Mouse (Mus musculus) midbrain, embryonic 10.5 days (tissue): ENCODE measurements around the gene Olfr32. TPM values are rescaled to one million over a fixed set of nuclear protein-coding genes. Genes with fewer than 3 reads are reported as not detected.
"Not testable (repeated sequence)": the region's sequence is repeated elsewhere in the genome, so short reads cannot be mapped to it uniquely, and the experiment has no call there.

Source experiments
- DNase-seq: peaks from one replicate; pipeline ENCODE4 v3.0.0-alpha.2; 2017; ENCODE audit warnings: low spot score
- H3K27ac ChIP-seq: fragments of 300-500 bp; sonication (generic); replicated peaks from 2 replicates; pipeline ENCODE4 v1.5.1; 2016; ENCODE audit warnings: mild to moderate bottlenecking
- H3K27me3 ChIP-seq: fragments of 300-500 bp; sonication (generic); 2 replicates; pipeline ENCODE4 v1.6.1; 2016; ENCODE audit warnings: low read depth, mild to moderate bottlenecking; ENCODE audit not compliant: poor library complexity, severe bottlenecking
- H3K36me3 ChIP-seq: fragments of 300-500 bp; sonication (generic); 2 replicates; pipeline ENCODE4 v1.6.1; 2016; ENCODE audit warnings: mild to moderate bottlenecking, moderate library complexity
- H3K4me1 ChIP-seq: fragments of 300-500 bp; sonication (generic); 2 replicates; pipeline ENCODE4 v1.6.1; 2016
- H3K4me3 ChIP-seq: fragments of 300-500 bp; sonication (generic); 2 replicates; pipeline ENCODE4 v1.5.1; 2016; ENCODE audit warnings: mild to moderate bottlenecking, moderate library complexity
- H3K9me3 ChIP-seq: fragments of 300-500 bp; sonication (generic); replicated peaks from 2 replicates; pipeline ENCODE4 v1.6.1; 2016; ENCODE audit warnings: mild to moderate bottlenecking
- WGBS: fragments of 180-500 bp; shearing (Covaris S2); methylation state at CpG from one replicate; pipeline ENCODE4 v1.1.7; 2016; 5-methylcytosine and 5-hydroxymethylcytosine counted together
- polyA plus RNA-seq: library from polyadenylated mRNA; unstranded; fragments of >200 nt; fragmentation: Nextera tagmentation; extraction: Ambion mirVana; gene quantifications from 2 replicates; pipeline ENCODE4 v1.2.1, GENCODE M21; 2016

The Olfr32 gene
- not detected in 2 replicates for polyA plus RNA-seq

DNA sequence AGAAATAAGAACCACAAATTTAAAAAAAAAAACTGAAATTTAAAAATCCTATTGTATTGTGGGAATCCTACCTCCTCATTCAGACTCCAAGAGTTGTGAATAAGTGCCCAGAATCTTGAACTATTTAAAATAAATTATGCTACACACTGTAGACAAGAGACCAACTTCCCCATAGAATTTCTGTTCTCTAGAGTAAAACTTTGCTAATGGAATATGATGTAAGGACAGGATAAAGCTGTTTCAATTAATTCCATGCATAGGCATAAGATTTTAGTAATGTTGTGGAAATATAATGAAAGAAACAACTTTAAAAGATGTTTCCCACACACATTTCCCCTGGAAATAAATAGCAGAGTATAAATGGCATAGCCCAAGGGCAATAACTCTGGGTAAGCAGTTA is at the start of gene Olfr32:
TSS of gene Olfr32 (minus strand) at position 101 of the 400 bp plus-strand sequence.
- H3K27me3 ChIP-seq, result no peaks in the 10 kb centered on the region
- DNase-seq, result no peak
- no peak within 1 kb of the TSS for H3K27ac ChIP-seq
- no peaks in the 10 kb centered on the region for H3K9me3 ChIP-seq
- H3K4me1 ChIP-seq, result no peaks in the 10 kb centered on the region
- no peaks in the 10 kb centered on the region for H3K36me3 ChIP-seq
- no peak within 1 kb of the TSS for H3K4me3 ChIP-seq

DNA sequence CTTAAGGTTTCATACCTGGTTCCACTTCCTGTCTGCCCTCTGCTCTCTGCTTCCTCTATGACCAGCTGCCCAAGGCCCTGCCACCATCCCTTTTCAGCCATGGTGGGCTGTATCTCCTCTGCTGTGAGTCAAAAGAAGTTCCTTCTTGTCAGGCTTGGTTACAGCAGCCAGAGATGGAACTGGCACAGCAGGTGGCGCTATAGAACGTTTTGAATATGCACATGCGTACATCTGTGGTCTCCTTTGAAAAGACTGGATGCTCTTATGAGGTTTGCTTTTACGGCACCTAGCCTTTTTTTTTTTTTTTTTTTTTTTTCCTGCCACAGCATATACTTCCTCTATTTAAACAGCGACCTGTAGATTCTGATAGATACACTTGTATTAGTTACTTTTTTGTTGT is 45.0 kb upstream of the Olfr32 start:
- H3K27me3 ChIP-seq, H3K4me1 ChIP-seq, H3K4me3 ChIP-seq, H3K9me3 ChIP-seq, DNase-seq, H3K36me3 ChIP-seq, H3K27ac ChIP-seq: not testable (repeated sequence)
- no CpG with 5 or more reads among the region's 5 CpGs for WGBS

DNA sequence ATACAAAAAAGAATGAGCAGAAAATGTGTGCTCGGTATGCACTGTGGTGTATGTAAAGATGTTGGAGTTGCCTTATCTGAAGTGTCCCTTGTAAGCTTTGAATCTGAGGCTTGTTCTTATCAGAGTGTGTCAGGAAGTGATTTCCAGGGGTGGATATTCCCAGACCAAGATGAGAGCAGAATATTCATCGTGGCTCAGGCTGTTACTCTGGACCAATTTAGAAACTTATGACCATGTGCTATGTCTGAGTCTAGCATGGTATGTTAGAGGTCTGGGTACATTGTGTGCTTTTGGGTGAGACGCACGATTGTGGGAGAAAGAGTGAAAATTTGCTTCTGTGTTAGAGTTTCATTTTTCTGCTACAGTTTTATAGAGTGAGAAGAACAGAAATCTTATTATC is 44.0 kb upstream of the Olfr32 start:
- not testable (repeated sequence) for DNase-seq
- no CpG with 5 or more reads among the region's 4 CpGs for WGBS

DNA sequence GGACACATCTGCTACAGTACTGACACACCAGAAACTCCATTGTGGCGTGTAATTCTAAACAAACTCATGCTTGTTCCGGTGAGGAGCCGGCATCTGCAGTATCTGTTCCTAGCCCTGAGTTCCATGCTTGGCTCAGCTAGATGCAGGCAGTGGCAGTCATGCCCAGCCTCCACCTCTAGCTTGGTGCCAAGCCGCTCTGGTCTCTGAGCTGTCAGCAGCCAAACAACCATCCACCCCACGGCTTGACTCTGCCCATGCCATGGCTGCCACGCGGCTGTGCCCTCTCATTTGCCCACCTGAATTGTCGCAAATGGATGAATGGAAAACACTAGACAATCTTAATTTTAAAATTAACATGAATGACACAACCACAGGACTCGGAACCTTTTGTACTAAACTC is 11.8 kb upstream of the Olfr32 start:
- 94% methylated on average over 9 of the region's 9 CpGs for WGBS
- Histone ChIP-seq H3K36me3 (no peaks in the 10 kb centered on the region), H3K4me1 (no peaks in the 10 kb centered on the region), H3K27ac (no peak overlapping the region), H3K27me3 (no peaks in the 10 kb centered on the region), H3K4me3 (no peak overlapping the region), H3K9me3 (no peaks in the 10 kb centered on the region)
- DNase-seq, result no peak

More for the DNA sequence above, 44.0 kb upstream of the Olfr32 start:
- H3K9me3 ChIP-seq, H3K27ac ChIP-seq, H3K36me3 ChIP-seq, H3K27me3 ChIP-seq, H3K4me1 ChIP-seq, H3K4me3 ChIP-seq: not testable (repeated sequence)

DNA sequence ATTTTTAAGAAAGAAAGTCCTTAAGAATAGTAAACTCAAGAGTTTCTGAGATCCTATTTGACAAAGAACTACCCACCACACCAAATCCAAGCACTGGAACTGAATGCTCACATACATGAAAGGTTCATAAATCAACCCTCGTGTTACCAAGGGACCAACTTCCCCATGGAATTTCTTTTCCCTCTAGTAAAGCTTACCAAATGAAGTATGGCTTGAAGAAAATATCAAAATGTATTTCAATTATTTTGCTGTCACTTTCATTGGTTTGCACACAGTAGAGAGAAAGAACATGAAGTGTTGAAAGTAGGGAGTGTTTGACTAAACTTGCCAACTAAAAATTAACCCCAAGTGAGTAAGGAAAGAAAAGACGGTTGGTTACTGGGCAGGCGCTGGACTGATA is 10.9 kb upstream of the Olfr32 start, which contains the start of gene Olfr1270:
TSS of gene Olfr1270 (minus strand) at position 101 of the 400 bp plus-strand sequence.
- no peak for DNase-seq
- Histone ChIP-seq H3K27ac (no peak within 1 kb of the TSS), H3K27me3 (no peaks in the 10 kb centered on the region), H3K4me1 (no peaks in the 10 kb centered on the region), H3K4me3 (no peak within 1 kb of the TSS), H3K36me3 (no peaks in the 10 kb centered on the region), H3K9me3 (no peaks in the 10 kb centered on the region)
- WGBS, result 90% methylated on average over 3 of the region's 3 CpGs

DNA sequence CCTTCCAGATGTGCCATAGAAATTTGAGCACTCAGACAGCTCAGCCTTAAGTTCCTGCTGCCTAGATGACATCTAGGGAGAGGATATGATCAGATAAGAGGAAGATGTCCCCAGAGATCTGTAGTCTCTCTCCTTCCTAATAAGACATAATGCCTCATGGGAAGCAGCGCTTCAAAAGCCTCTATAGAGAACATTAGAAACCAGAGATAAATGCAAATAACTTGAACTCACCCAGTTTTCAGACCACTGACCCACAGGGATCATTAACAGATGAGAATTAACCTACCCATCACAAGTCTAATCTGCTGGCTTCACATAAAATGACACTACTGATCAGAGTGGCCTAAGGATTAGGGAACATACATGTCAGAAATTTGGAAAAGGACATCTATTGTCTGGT is 20.8 kb downstream of the Olfr32 start, which contains the start of gene Olfr1269:
TSS of gene Olfr1269 (minus strand) at position 101 of the 400 bp plus-strand sequence.
- Histone ChIP-seq H3K4me3 (no peak within 1 kb of the TSS), H3K27me3 (no peaks in the 10 kb centered on the region), H3K27ac (no peak within 1 kb of the TSS), H3K9me3 (no peaks in the 10 kb centered on the region), H3K4me1 (no peaks in the 10 kb centered on the region), H3K36me3 (no peaks in the 10 kb centered on the region)
- 80% methylated on average over 1 of the region's 1 CpGs for WGBS
- DNase-seq, result no peak

Other genes starting within 250 kb of the Olfr32 start
- not detected in 2 replicates for gene Olfr1258, start 215.0 kb downstream of the Olfr32 start, polyA plus RNA-seq
- not detected in 2 replicates for gene Olfr1259, start 193.6 kb downstream of the Olfr32 start, polyA plus RNA-seq
- gene Olfr1260, start 168.0 kb downstream of the Olfr32 start, polyA plus RNA-seq, result not detected in 2 replicates
- gene Olfr1261, start 151.1 kb downstream of the Olfr32 start, polyA plus RNA-seq, result not detected in 2 replicates
- not detected in 2 replicates for gene Olfr1262, start 142.2 kb downstream of the Olfr32 start, polyA plus RNA-seq
- gene Olfr1263, start 130.2 kb downstream of the Olfr32 start, polyA plus RNA-seq, result not detected in 2 replicates
- not detected in 2 replicates for gene Olfr1264, start 116.7 kb downstream of the Olfr32 start, polyA plus RNA-seq
- not detected in 2 replicates for gene Olfr1265, start 107.0 kb downstream of the Olfr32 start, polyA plus RNA-seq
- gene Olfr140, start 78.7 kb downstream of the Olfr32 start, polyA plus RNA-seq, result not detected in 2 replicates
- gene Olfr1269, start 20.9 kb downstream of the Olfr32 start, polyA plus RNA-seq, result not detected in 2 replicates
- not detected in 2 replicates for gene Olfr1270, start 10.8 kb upstream of the Olfr32 start, polyA plus RNA-seq
- not detected in 2 replicates for gene Olfr1506, start 82.2 kb upstream of the Olfr32 start, polyA plus RNA-seq
- not detected in 2 replicates for gene Olfr142, start 115.3 kb upstream of the Olfr32 start, polyA plus RNA-seq
- not detected in 2 replicates for gene Olfr1271, start 128.7 kb upstream of the Olfr32 start, polyA plus RNA-seq
- gene Olfr1272, start 150.5 kb upstream of the Olfr32 start, polyA plus RNA-seq, result not detected in 2 replicates
- not detected in 2 replicates for gene Gm13769, start 179.9 kb upstream of the Olfr32 start, polyA plus RNA-seq